Mouse (Mus musculus) forebrain, postnatal 0 days (tissue): ENCODE measurements around the gene Plekha6. TPM values are rescaled to one million over a fixed set of nuclear protein-coding genes. Genes with fewer than 3 reads are reported as not detected.

Source experiments
- ATAC-seq: fragments of 200-750 bp; cut with Nextera tagmentation; 2 replicates; pipeline ENCODE4 v1.8.0; 2017; ENCODE audit warnings: mild to moderate bottlenecking, moderate library complexity
- DNase-seq: peaks from one replicate; pipeline ENCODE4 v3.0.0-alpha.2; 2015
- H3K27ac ChIP-seq: fragments of 300-500 bp; sonication (generic); 2 replicates; pipeline ENCODE4 v1.5.1; 2014; ENCODE audit warnings: low read depth, mild to moderate bottlenecking, antibody characterized with exemption, low read length, moderate library complexity, mixed read lengths
- H3K27me3 ChIP-seq: fragments of 300-500 bp; sonication (generic); 2 replicates; pipeline ENCODE4 v1.6.1; 2014; ENCODE audit warnings: mild to moderate bottlenecking, low read length, mixed read lengths; ENCODE audit not compliant: insufficient read depth
- H3K36me3 ChIP-seq: fragments of 300-500 bp; sonication (generic); 2 replicates; pipeline ENCODE4 v1.6.1; 2014; ENCODE audit warnings: mild to moderate bottlenecking, moderate library complexity; ENCODE audit not compliant: insufficient read depth
- H3K4me1 ChIP-seq: fragments of 300-500 bp; sonication (generic); 2 replicates; pipeline ENCODE4 v1.6.1; 2014; ENCODE audit warnings: antibody characterized with exemption; ENCODE audit not compliant: insufficient read depth
- H3K4me2 ChIP-seq: fragments of 300-500 bp; sonication (generic); 2 replicates; pipeline ENCODE4 v1.6.1; 2014; ENCODE audit warnings: low read depth, mild to moderate bottlenecking, moderate library complexity
- H3K4me3 ChIP-seq: fragments of 300-500 bp; sonication (generic); 2 replicates; pipeline ENCODE4 v1.5.1; 2014; ENCODE audit warnings: low read depth, low read length, mixed read lengths
- H3K9ac ChIP-seq: fragments of 300-500 bp; sonication (generic); 2 replicates; pipeline ENCODE4 v1.6.1; 2014; ENCODE audit warnings: mild to moderate bottlenecking
- H3K9me3 ChIP-seq: fragments of 300-500 bp; sonication (generic); 2 replicates; pipeline ENCODE4 v1.6.1; 2016; ENCODE audit warnings: low read length
- CTCF ChIP-seq: sonication (generic); IDR thresholded peaks from 2 replicates; pipeline ENCODE4 v1.5.1; 2016; ENCODE audit warnings: antibody characterized with exemption, control low read depth, low read depth
- WGBS: fragments of 180-500 bp; shearing (Covaris S2); extraction: QIAGEN DNeasy Blood & Tissue Kit; methylation state at CpG from one replicate; pipeline ENCODE4 v1.1.7; 2014; 5-methylcytosine and 5-hydroxymethylcytosine counted together
- polyA plus RNA-seq: library from polyadenylated mRNA; unstranded; fragments of >200 nt; fragmentation: Nextera tagmentation; extraction: Ambion mirVana; gene quantifications from 2 replicates; pipeline ENCODE4 v1.2.1, GENCODE M21; 2015
- total RNA-seq: library from RNA; depleted of rRNA; stranded (reverse); fragments of >200 nt; gene quantifications from 2 replicates; pipeline ENCODE4 v1.2.3, GENCODE M21; 2014

Gene Plekha6
- total and polyA plus RNA-seq, 2 experiments from 2014 or later, result 5.7 to 28.6 TPM

DNA sequence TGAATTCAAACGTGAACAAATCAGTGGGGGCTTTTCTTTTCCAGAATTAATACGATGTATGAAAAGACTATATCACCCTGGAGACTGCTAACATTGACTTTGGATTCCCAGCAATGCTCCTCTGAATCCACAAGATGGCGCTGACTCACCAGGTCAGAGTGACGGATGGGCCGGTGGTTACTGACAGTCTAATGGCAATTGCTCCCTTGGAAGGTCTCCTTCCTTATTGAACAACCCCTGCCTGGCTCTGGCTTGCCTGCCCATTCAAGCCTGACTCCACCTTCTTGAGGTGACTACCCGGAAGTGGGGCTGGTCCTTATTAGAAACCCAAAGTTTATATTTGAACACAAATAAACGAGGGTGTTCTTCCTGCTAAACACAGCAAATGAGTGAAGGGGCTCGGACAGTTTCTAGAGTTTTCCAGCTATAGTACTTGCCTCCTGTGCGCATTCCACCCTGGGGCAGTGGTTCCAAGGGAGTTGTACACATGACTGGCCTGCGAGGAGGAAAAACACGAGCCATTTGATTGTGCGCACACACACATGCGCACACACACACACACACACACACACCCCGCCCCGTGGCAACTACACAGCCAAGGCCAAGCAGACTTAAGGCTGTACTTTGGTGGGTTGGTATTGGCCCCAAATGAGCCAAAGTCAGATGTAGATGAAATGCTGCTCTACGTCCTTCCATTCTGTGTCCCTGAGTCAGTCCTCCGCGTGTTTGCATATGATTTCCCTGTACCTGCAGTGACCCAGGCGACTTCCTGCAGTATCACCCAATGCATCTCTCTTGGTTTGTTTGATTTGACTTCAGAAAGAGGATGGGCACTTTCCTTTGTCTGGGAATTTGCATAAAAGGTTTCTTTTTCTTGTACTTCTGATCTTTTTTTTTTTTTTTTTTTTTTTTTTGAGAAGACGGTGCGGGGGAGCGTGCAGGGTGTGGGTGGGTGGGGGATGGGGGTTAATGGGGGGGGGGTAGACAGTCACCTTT is 17.7 kb upstream of the Plekha6 start:
- H3K9ac ChIP-seq, result no peak overlapping the region
- ATAC-seq (peak; percentile 62), DNase-seq (peak; percentile 78)
- 62% methylated on average over 22 of the region's 22 CpGs for WGBS
- H3K27ac ChIP-seq, result no peak overlapping the region
- TF ChIP-seq CTCF, result peak; percentile 88
- no peaks in the 10 kb centered on the region for H3K4me1 ChIP-seq
- no peak overlapping the region for H3K4me3 ChIP-seq
- peaks cover 2% of the 10 kb centered on the region; the same call in 1 of the 2 replicates for H3K36me3 ChIP-seq
- H3K4me2 ChIP-seq, result no peak overlapping the region
- H3K9me3 ChIP-seq, result no peaks in the 10 kb centered on the region
- no peaks in the 10 kb centered on the region for H3K27me3 ChIP-seq

GRCm38 (mm10) chr1:133147324-133147723 is 16.7 kb upstream of the Plekha6 start:
- ATAC-seq, result no peak
- Histone ChIP-seq H3K9ac (no peak overlapping the region), H3K4me3 (no peak overlapping the region), H3K9me3 (no peaks in the 10 kb centered on the region), H3K4me1 (no peaks in the 10 kb centered on the region), H3K4me2 (no peak overlapping the region), H3K27ac (no peak overlapping the region), H3K36me3 (no peaks in the 10 kb centered on the region), H3K27me3 (no peaks in the 10 kb centered on the region)
- WGBS, result 85% methylated on average over 5 of the region's 5 CpGs
- no peak for DNase-seq
- TF ChIP-seq CTCF, result no peak

DNA sequence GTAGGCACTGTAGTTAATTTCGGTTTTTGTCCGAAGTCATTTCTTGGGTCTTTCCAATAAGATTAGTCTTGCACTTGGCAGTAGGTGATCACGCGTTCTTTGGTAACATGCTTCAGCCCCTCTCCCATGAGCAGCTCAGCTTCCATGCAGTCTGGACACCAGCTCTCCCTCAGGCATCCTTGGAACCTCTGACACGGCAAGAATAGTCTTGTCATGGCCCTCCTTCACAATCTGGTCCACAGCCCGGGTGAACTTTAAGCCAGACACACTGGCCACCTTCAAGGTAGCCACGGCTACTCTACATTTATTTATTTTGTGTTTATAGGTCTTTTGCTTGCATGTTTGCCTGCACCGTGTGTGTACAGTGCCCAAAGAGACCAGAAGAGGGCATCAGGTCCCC is 15.9 kb upstream of the Plekha6 start:
- ATAC-seq (no peak), DNase-seq (no peak)
- H3K9ac ChIP-seq, result no peak overlapping the region
- H3K27me3 ChIP-seq, result no peaks in the 10 kb centered on the region
- no peak overlapping the region for H3K27ac ChIP-seq
- no peaks in the 10 kb centered on the region for H3K9me3 ChIP-seq
- no peak for TF ChIP-seq CTCF
- WGBS, result 94% methylated on average over 8 of the region's 8 CpGs
- no peak overlapping the region for H3K4me3 ChIP-seq
- no peaks in the 10 kb centered on the region for H3K36me3 ChIP-seq
- H3K4me1 ChIP-seq, result no peaks in the 10 kb centered on the region
- H3K4me2 ChIP-seq, result no peak overlapping the region

GRCm38 (mm10) chr1:133150556-133150955 is 13.5 kb upstream of the Plekha6 start:
- 100% methylated on average over 2 of the region's 2 CpGs for WGBS
- Histone ChIP-seq H3K4me2 (no peak overlapping the region), H3K4me3 (no peak overlapping the region), H3K9ac (no peak overlapping the region), H3K27ac (no peak overlapping the region), H3K4me1 (no peaks in the 10 kb centered on the region), H3K9me3 (no peaks in the 10 kb centered on the region), H3K27me3 (no peaks in the 10 kb centered on the region), H3K36me3 (no peaks in the 10 kb centered on the region)
- DNase-seq (no peak), ATAC-seq (no peak)
- TF ChIP-seq CTCF, result no peak

DNA sequence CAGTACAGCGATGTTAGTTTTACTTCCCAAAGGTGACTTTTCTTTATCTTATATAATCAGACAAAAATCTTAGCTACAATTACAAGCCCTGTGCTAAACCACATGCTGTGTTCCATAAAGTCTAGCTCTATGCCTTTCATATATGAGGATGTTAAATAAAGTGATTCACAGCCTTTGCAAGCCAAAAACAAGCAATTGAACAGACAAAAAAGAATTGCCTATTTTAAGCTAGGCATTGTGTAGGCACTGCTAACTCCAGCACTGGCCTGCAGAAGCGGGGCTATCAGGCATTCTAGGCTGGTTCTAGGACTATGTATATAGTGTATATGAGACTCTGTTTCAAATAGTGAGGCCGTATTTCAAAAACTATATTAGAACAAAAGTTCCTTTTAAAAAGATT is 11.8 kb upstream of the Plekha6 start:
- Histone ChIP-seq H3K9me3 (no peaks in the 10 kb centered on the region), H3K9ac (no peak overlapping the region), H3K4me1 (no peaks in the 10 kb centered on the region), H3K4me2 (no peak overlapping the region), H3K36me3 (no peaks in the 10 kb centered on the region), H3K4me3 (no peak overlapping the region), H3K27ac (no peak overlapping the region), H3K27me3 (no peaks in the 10 kb centered on the region)
- DNase-seq (no peak), ATAC-seq (no peak)
- no peak for TF ChIP-seq CTCF
- 93% methylated on average over 3 of the region's 3 CpGs for WGBS

- Histone ChIP-seq H3K9me3 (no peaks in the 10 kb centered on the region), H3K9ac (no peak overlapping the region), H3K27ac (no peak overlapping the region), H3K4me1 (peaks cover 10% of the 10 kb centered on the region), H3K4me2 (no peak overlapping the region), H3K36me3 (no peaks in the 10 kb centered on the region), H3K4me3 (no peak overlapping the region), H3K27me3 (no peaks in the 10 kb centered on the region)
- TF ChIP-seq CTCF, result no peak
- ATAC-seq (no peak), DNase-seq (no peak)
- WGBS, result 83% methylated on average over 6 of the region's 6 CpGs
These were observed 8.7 kb upstream of the Plekha6 start for GRCm38 (mm10) chr1:133155270-133155669.

GRCm38 (mm10) chr1:133159128-133159564 is 4.9 kb upstream of the Plekha6 start:
- ATAC-seq (peak; percentile 25; the same call in 1 of the 2 replicates), DNase-seq (peak; percentile 75)
- no peaks in the 10 kb centered on the region for H3K9me3 ChIP-seq
- peak overlapping the region; percentile 28; the same call in 1 of the 2 replicates for H3K9ac ChIP-seq
- peaks cover 10% of the 10 kb centered on the region for H3K4me1 ChIP-seq
- peaks cover 18% of the 10 kb centered on the region for H3K27me3 ChIP-seq
- H3K4me3 ChIP-seq, result no peak overlapping the region
- TF ChIP-seq CTCF, result no peak
- H3K4me2 ChIP-seq, result peak overlapping the region; percentile 25
- no peak overlapping the region; the same call in 1 of the 2 replicates for H3K27ac ChIP-seq
- H3K36me3 ChIP-seq, result no peaks in the 10 kb centered on the region
- WGBS, result 12% methylated on average over 7 of the region's 7 CpGs
